Mouse (Mus musculus) MEL (cell line): ENCODE data around the gene Gm37240. TPM values are rescaled to one million over a fixed set of nuclear protein-coding genes. Genes with fewer than 3 reads are reported as not detected.

Experiments
- DNase-seq: peaks from one replicate; pipeline ENCODE4 v3.0.0; 2011; ENCODE audit warnings: low read depth, low spot score
- H3K27ac ChIP-seq: 2 replicates; pipeline ENCODE4 v1.5.1; 2012; ENCODE audit warnings: low read depth, mild to moderate bottlenecking, control low read depth, low read length, moderate library complexity; ENCODE audit not compliant: control insufficient read depth
- H3K27me3 ChIP-seq, 2 experiments: fragments of 150-350 bp in 1 of 2; sonication (generic) in 1 of 2; 2 replicates each; pipeline ENCODE4 v1.6.1; 2012; ENCODE audit warnings: low read length in 2 of 2, mild to moderate bottlenecking in 2 of 2, improper control_type of control experiment in 1 of 2, moderate library complexity in 1 of 2; ENCODE audit not compliant: insufficient read depth in 2 of 2, control insufficient read depth in 1 of 2
- H3K36me3 ChIP-seq, 2 experiments: 2 replicates each; pipeline ENCODE4 v1.6.1; 2012 to 2014; ENCODE audit warnings: low read length in 2 of 2, improper control_type of control experiment in 1 of 2, inconsistent platforms in 1 of 2, mild to moderate bottlenecking in 1 of 2; ENCODE audit not compliant: insufficient read depth in 2 of 2, control insufficient read depth in 1 of 2
- H3K4me1 ChIP-seq, 2 experiments: fragments of 150-350 bp in 1 of 2; sonication (generic) in 1 of 2; 2 replicates each; pipeline ENCODE4 v1.6.1; 2012; ENCODE audit warnings: low read length in 2 of 2, improper control_type of control experiment in 1 of 2, mild to moderate bottlenecking in 1 of 2; ENCODE audit not compliant: insufficient read depth in 2 of 2, control insufficient read depth in 1 of 2
- H3K4me3 ChIP-seq, 2 experiments: fragments of 150-350 bp in 1 of 2; sonication (generic) in 1 of 2; 2 replicates each; pipeline ENCODE4 v1.5.1; 2012; ENCODE audit warnings: low read depth in 2 of 2, low read length in 2 of 2, mild to moderate bottlenecking in 2 of 2, moderate library complexity in 2 of 2, control low read depth in 1 of 2, improper control_type of control experiment in 1 of 2; ENCODE audit not compliant: control insufficient read depth in 1 of 2, insufficient read depth in 1 of 2
- H3K79me2 ChIP-seq: 2 replicates; pipeline ENCODE4 v1.6.1; 2012; ENCODE audit warnings: mild to moderate bottlenecking, low read length, moderate library complexity; ENCODE audit not compliant: control insufficient read depth, poor library complexity, insufficient read depth
- H3K9ac ChIP-seq: 2 replicates; pipeline ENCODE4 v1.6.1; 2012; ENCODE audit warnings: low read depth, mild to moderate bottlenecking, control low read depth, low read length, moderate library complexity; ENCODE audit not compliant: control insufficient read depth, poor library complexity, severe bottlenecking
- H3K9me3 ChIP-seq: fragments of 150-350 bp; sonication (generic); replicated peaks from 2 replicates; pipeline ENCODE4 v1.6.1; 2012; ENCODE audit warnings: mild to moderate bottlenecking, low read length, improper control_type of control experiment, moderate library complexity; ENCODE audit not compliant: insufficient read depth
- BHLHE40 ChIP-seq: IDR thresholded peaks from 2 replicates; pipeline ENCODE4 v1.6.1; 2012; ENCODE audit warnings: low read depth, mild to moderate bottlenecking, inconsistent platforms, low read length, improper control_type of control experiment, borderline replicate concordance
- CHD1 ChIP-seq: IDR thresholded peaks from 2 replicates; pipeline ENCODE4 v1.6.1; 2012; ENCODE audit warnings: low read depth, mild to moderate bottlenecking, inconsistent platforms, low read length, improper control_type of control experiment
- CHD2 ChIP-seq: IDR thresholded peaks from 2 replicates; pipeline ENCODE4 v1.6.1; 2011; ENCODE audit warnings: low read length, improper control_type of control experiment
- EP300 ChIP-seq, 2 experiments: IDR thresholded peaks; 2 replicates each; pipeline ENCODE4 v1.6.1; 2011; ENCODE audit warnings: improper control_type of control experiment in 2 of 2, low read length in 2 of 2, low read depth in 1 of 2, mild to moderate bottlenecking in 1 of 2
- GABPA ChIP-seq: IDR thresholded peaks from 2 replicates; pipeline ENCODE4 v1.6.1; 2012; ENCODE audit warnings: low read depth, mild to moderate bottlenecking, inconsistent platforms, low read length, improper control_type of control experiment, moderate library complexity
- GATA1 ChIP-seq: IDR thresholded peaks from 2 replicates; pipeline ENCODE4 v1.6.1; 2011; ENCODE audit warnings: low read depth, low read length, improper control_type of control experiment
- HCFC1 ChIP-seq: IDR thresholded peaks from 2 replicates; pipeline ENCODE4 v1.6.1; 2012; ENCODE audit warnings: low read depth, mild to moderate bottlenecking, inconsistent platforms, low read length, improper control_type of control experiment, moderate library complexity
- MAX ChIP-seq: IDR thresholded peaks from 2 replicates; pipeline ENCODE4 v1.6.1; 2011; ENCODE audit warnings: low read length, improper control_type of control experiment
- MEF2A ChIP-seq: IDR thresholded peaks from 2 replicates; pipeline ENCODE4 v1.6.1; 2014; ENCODE audit warnings: low read depth, mild to moderate bottlenecking, inconsistent platforms, low read length, improper control_type of control experiment; ENCODE audit not compliant: poor library complexity, insufficient replicate concordance, severe bottlenecking; ENCODE audit errors: extremely low read depth
- MXI1 ChIP-seq: IDR thresholded peaks from 2 replicates; pipeline ENCODE4 v1.6.1; 2011; ENCODE audit warnings: mild to moderate bottlenecking, low read depth, low read length, improper control_type of control experiment
- MYB ChIP-seq: IDR thresholded peaks from 2 replicates; pipeline ENCODE4 v1.6.1; 2011; ENCODE audit warnings: mild to moderate bottlenecking, low read depth, low read length, improper control_type of control experiment
- NELFE ChIP-seq: IDR thresholded peaks from 2 replicates; pipeline ENCODE4 v1.6.1; 2011; ENCODE audit warnings: low read depth, low read length, improper control_type of control experiment
- NRF1 ChIP-seq: IDR thresholded peaks from 2 replicates; pipeline ENCODE4 v1.6.1; 2014; ENCODE audit warnings: low read depth, mild to moderate bottlenecking, inconsistent platforms, low read length, improper control_type of control experiment, moderate library complexity; ENCODE audit not compliant: poor library complexity, insufficient read depth, severe bottlenecking
- POLR2A ChIP-seq, 2 experiments: IDR thresholded peaks; 2 replicates each; pipeline ENCODE4 v1.6.1; 2011 to 2012; ENCODE audit warnings: low read length in 2 of 2, mild to moderate bottlenecking in 2 of 2, control low read depth in 1 of 2, improper control_type of control experiment in 1 of 2, low read depth in 1 of 2, moderate library complexity in 1 of 2; ENCODE audit not compliant: control insufficient read depth in 1 of 2, insufficient read depth in 1 of 2, poor library complexity in 1 of 2
- RAD21 ChIP-seq: IDR thresholded peaks from 2 replicates; pipeline ENCODE4 v1.6.1; 2011; ENCODE audit warnings: mild to moderate bottlenecking, low read depth, low read length, improper control_type of control experiment
- TBP ChIP-seq: IDR thresholded peaks from 2 replicates; pipeline ENCODE4 v1.8.0; 2011; ENCODE audit warnings: low read depth, low read length, improper control_type of control experiment
- USF1 ChIP-seq: IDR thresholded peaks from 2 replicates; pipeline ENCODE4 v1.6.1; 2014; ENCODE audit warnings: low read depth, mild to moderate bottlenecking, inconsistent platforms, low read length, improper control_type of control experiment, moderate library complexity
- USF2 ChIP-seq, 2 experiments: IDR thresholded peaks; 2 replicates each; pipeline ENCODE4 v1.6.1; 2011 to 2012; ENCODE audit warnings: improper control_type of control experiment in 2 of 2, low read length in 2 of 2, borderline replicate concordance in 1 of 2, inconsistent platforms in 1 of 2, low read depth in 1 of 2, mild to moderate bottlenecking in 1 of 2; ENCODE audit not compliant: insufficient read depth in 1 of 2
- ZKSCAN1 ChIP-seq: IDR thresholded peaks from 2 replicates; pipeline ENCODE4 v1.6.1; 2012; ENCODE audit warnings: low read depth, mild to moderate bottlenecking, inconsistent platforms, low read length, improper control_type of control experiment, moderate library complexity
- ZNF384 ChIP-seq: IDR thresholded peaks from 2 replicates; pipeline ENCODE4 v1.6.1; 2012; ENCODE audit warnings: low read depth, mild to moderate bottlenecking, inconsistent platforms, low read length, improper control_type of control experiment
- polyA plus RNA-seq, 2 experiments: library from polyadenylated mRNA; stranded (reverse) in 1 of 2; unstranded in 1 of 2; fragments of >175 nt in 1 of 2; fragments of >200 nt in 1 of 2; gene quantifications; 2 replicates each; pipeline versions ENCODE4 v1.2.1 to v1.2.4; 2012; ENCODE audit warnings: low replicate concordance in 2 of 2, low read depth in 1 of 2; ENCODE audit not compliant: insufficient read length in 2 of 2, insufficient read depth in 1 of 2, missing spikeins in 1 of 2
- total RNA-seq: library from RNA; depleted of rRNA; stranded (reverse); fragments of 300-350 nt; gene quantifications from 2 replicates; pipeline ENCODE4 v1.2.3, GENCODE M21; 2012

Gene Gm37240
- total and polyA plus RNA-seq, 3 experiments = 0.04 TPM; not detected in 2

GRCm38 (mm10) chr3:84708469-84708868 is 1178.8 kb downstream of the Gm37240 start:
- H3K36me3 ChIP-seq = peaks cover 0 to 10% of the 10 kb centered on the region in 2 experiments; a peak in 2 of 4 replicates
- no peaks in the 10 kb centered on the region for H3K9me3 ChIP-seq
- no peak overlapping the region for H3K4me3 ChIP-seq
- 0 out of 2 replicates have a peak overlapping the region, but pooled peaks have one; percentile 20 for H3K27ac ChIP-seq
- H3K9ac ChIP-seq = no peak overlapping the region
- no peaks in the 10 kb centered on the region for H3K79me2 ChIP-seq
- no peaks in the 10 kb centered on the region for H3K27me3 ChIP-seq
- H3K4me1 ChIP-seq = peaks cover 3 to 10% of the 10 kb centered on the region in 2 experiments; a peak in 3 of 4 replicates
- no peak for TF ChIP-seq ZNF384
- TF ChIP-seq NRF1 = no peak
- no peak for TF ChIP-seq POLR2A (IDR thresholded peaks at IDR 0.05; ENCODE audit: control insufficient read depth in 1 of 2, insufficient read depth in 1 of 2, low read depth in 1 of 2, low read length in 2 of 2, poor library complexity in 1 of 2)
- TF ChIP-seq EP300 (IDR thresholded peaks at IDR 0.05; ENCODE audit: low read depth in 1 of 2, low read length in 2 of 2) = no peak
- TF ChIP-seq CHD1 = no peak
- TF ChIP-seq GATA1 = no peak
- TF ChIP-seq NELFE = no peak
- no peak for TF ChIP-seq RAD21
- no peak for TF ChIP-seq ZKSCAN1
- no peak for TF ChIP-seq MEF2A
- TF ChIP-seq MYB = no peak
- no peak for TF ChIP-seq MAX
- TF ChIP-seq USF1 = no peak
- TF ChIP-seq HCFC1 = no peak
- no peak for TF ChIP-seq USF2 (IDR thresholded peaks at IDR 0.05; ENCODE audit: borderline replicate concordance in 1 of 2, insufficient read depth in 1 of 2, low read depth in 1 of 2, low read length in 2 of 2)
- no peak for TF ChIP-seq GABPA
- no peak; the same call in 1 of the 2 replicates for TF ChIP-seq MXI1
- no peak for TF ChIP-seq BHLHE40
- DNase-seq = no peak

GRCm38 (mm10) chr3:84705224-84705623 is 1182.1 kb downstream of the Gm37240 start:
- Histone ChIP-seq H3K27ac (no peak overlapping the region), H3K36me3 (peaks cover 0 to 25% of the 10 kb centered on the region in 2 experiments; a peak in 2 of 4 replicates), H3K27me3 (no peaks in the 10 kb centered on the region), H3K9ac (no peak overlapping the region), H3K4me3 (no peak overlapping the region), H3K9me3 (no peaks in the 10 kb centered on the region), H3K4me1 (peaks cover 14 to 31% of the 10 kb centered on the region in 2 experiments), H3K79me2 (no peaks in the 10 kb centered on the region)
- DNase-seq = no peak
- TF ChIP-seq MEF2A (no peak), CHD2 (no peak), RAD21 (no peak), TBP (no peak), MYB (no peak), MXI1 (no peak)
